Mouse (Mus musculus): ENCODE data around the gene Mob1b. TPM values are rescaled to one million over a fixed set of nuclear protein-coding genes. Genes with fewer than 3 reads are reported as not detected.

The Mob1b gene
- total and polyA plus RNA-seq, 3 experiments = 12.2 to 14.0 TPM; not detected in 1

- no peaks in the 10 kb centered on the region for H3K27me3 ChIP-seq (ENCODE audit: control insufficient read depth in 1 of 2, insufficient read depth in 2 of 2, low read length in 2 of 2)
- H3K27ac ChIP-seq (ENCODE audit: control insufficient read depth, low read depth, low read length) = peak within 1 kb of the TSS; percentile 68
- no peaks in the 10 kb centered on the region for H3K9me3 ChIP-seq (replicated peaks; ENCODE audit: insufficient read depth, low read length)
- peaks cover 5 to 15% of the 10 kb centered on the region in 2 experiments for H3K4me1 ChIP-seq (ENCODE audit: control insufficient read depth in 1 of 2, insufficient read depth in 2 of 2, low read length in 2 of 2)
- H3K79me2 ChIP-seq (ENCODE audit: control insufficient read depth, insufficient read depth, low read length, poor library complexity) = peaks cover 20% of the 10 kb centered on the region
- H3K4me3 ChIP-seq (ENCODE audit: control insufficient read depth in 1 of 2, insufficient read depth in 1 of 2, low read depth in 2 of 2, low read length in 2 of 2) = peak within 1 kb of the TSS; percentile 77 to 91
- H3K36me3 ChIP-seq (ENCODE audit: control insufficient read depth in 1 of 2, insufficient read depth in 2 of 2, low read length in 2 of 2) = peaks cover 3 to 21% of the 10 kb centered on the region in 2 experiments; a peak in 3 of 4 replicates
- H3K9ac ChIP-seq (ENCODE audit: control insufficient read depth, low read depth, low read length, poor library complexity, severe bottlenecking) = peak within 1 kb of the TSS; percentile 99
- TF ChIP-seq RCOR1 (IDR thresholded peaks at IDR 0.05; ENCODE audit: low read depth, low read length) (0 out of 2 replicates have a peak, but pooled peaks have one; percentile 9), USF1 (IDR thresholded peaks at IDR 0.05; ENCODE audit: low read depth, low read length) (0 out of 2 replicates have a peak, but pooled peaks have one; percentile 18), MYB (IDR thresholded peaks at IDR 0.05; ENCODE audit: low read depth, low read length) (no peak), SIN3A (IDR thresholded peaks at IDR 0.05; ENCODE audit: low read length) (peak; percentile 11; the same call in 1 of the 2 replicates), GATA1 (IDR thresholded peaks at IDR 0.05; ENCODE audit: low read depth, low read length) (no peak), POLR2A (IDR thresholded peaks at IDR 0.05; ENCODE audit: control insufficient read depth in 1 of 2, insufficient read depth in 1 of 2, low read depth in 1 of 2, low read length in 2 of 2, poor library complexity in 1 of 2) (peak; percentile 74 to 82), MAX (IDR thresholded peaks at IDR 0.05; ENCODE audit: low read length) (peak; percentile 60; the same call in 1 of the 2 replicates), RAD21 (IDR thresholded peaks at IDR 0.05; ENCODE audit: low read depth, low read length) (no peak), E2F4 (IDR thresholded peaks at IDR 0.05; ENCODE audit: borderline replicate concordance, low read depth, low read length) (no peak), MYC (IDR thresholded peaks at IDR 0.05; ENCODE audit: low read depth, low read length) (0 out of 2 replicates have a peak, but pooled peaks have one; percentile 28), ZC3H11A (IDR thresholded peaks at IDR 0.05; ENCODE audit: low read depth, low read length) (no peak), TCF12 (IDR thresholded peaks at IDR 0.05; ENCODE audit: low read depth, low read length) (peak; percentile 34; the same call in 1 of the 2 replicates), ELF1 (IDR thresholded peaks at IDR 0.05; ENCODE audit: low read depth, low read length) (peak; percentile 59; the same call in 1 of the 2 replicates), POLR2AphosphoS2 (IDR thresholded peaks at IDR 0.05; ENCODE audit: low read length) (peak; percentile 64; the same call in 1 of the 2 replicates), NELFE (IDR thresholded peaks at IDR 0.05; ENCODE audit: low read depth, low read length) (peak; percentile 90), GABPA (IDR thresholded peaks at IDR 0.05; ENCODE audit: low read depth, low read length) (no peak), EP300 (IDR thresholded peaks at IDR 0.05; ENCODE audit: low read depth in 1 of 2, low read length in 2 of 2) (no peak), TAL1 (IDR thresholded peaks at IDR 0.05; ENCODE audit: low read length) (no peak), JUND (IDR thresholded peaks at IDR 0.05; ENCODE audit: low read depth, low read length) (no peak), HCFC1 (IDR thresholded peaks at IDR 0.05; ENCODE audit: low read depth, low read length) (peak; percentile 53; the same call in 1 of the 2 replicates), UBTF (IDR thresholded peaks at IDR 0.05; ENCODE audit: borderline replicate concordance, insufficient read depth, low read depth, low read length) (0 out of 2 replicates have a peak, but pooled peaks have one; percentile 47), ZMIZ1 (IDR thresholded peaks at IDR 0.05; ENCODE audit: low read depth, low read length) (peak; percentile 30; the same call in 1 of the 2 replicates), TBP (IDR thresholded peaks at IDR 0.05; ENCODE audit: low read depth, low read length) (0 out of 2 replicates have a peak, but pooled peaks have one; percentile 25), MXI1 (IDR thresholded peaks at IDR 0.05; ENCODE audit: low read depth, low read length) (peak; percentile 69; the same call in 1 of the 2 replicates), ZNF384 (IDR thresholded peaks at IDR 0.05; ENCODE audit: low read depth, low read length) (no peak), ETS1 (IDR thresholded peaks at IDR 0.05; ENCODE audit: low read depth, low read length) (0 out of 2 replicates have a peak, but pooled peaks have one; percentile 11), MAZ (IDR thresholded peaks at IDR 0.05; ENCODE audit: low read depth, low read length) (peak; percentile 72; the same call in 1 of the 2 replicates), MEF2A (IDR thresholded peaks at IDR 0.05; ENCODE audit: extremely low read depth, insufficient replicate concordance, low read depth, low read length, poor library complexity, severe bottlenecking) (no peak), NRF1 (IDR thresholded peaks at IDR 0.05; ENCODE audit: insufficient read depth, low read depth, low read length, poor library complexity, severe bottlenecking) (peak; percentile 78), SMC3 (IDR thresholded peaks at IDR 0.05; ENCODE audit: low read depth, low read length) (no peak)
- peak; percentile 91 for DNase-seq (ENCODE audit: low read depth, low spot score)
These were observed 44.9 kb upstream of the Mob1b start, which contains the start of gene Grsf1 for GRCm38 (mm10) chr5:88675443-88676387. Gene Grsf1, minus strand, starts transcription at chr5:88676171.

All from MEL (cell line).